Mouse (Mus musculus) gastrocnemius, adult 2 months (tissue): Measurements from ENCODE around the gene Plekhm3. TPM values are rescaled to one million over a fixed set of nuclear protein-coding genes. Genes with fewer than 3 reads are reported as not detected.

Experiments
- DNase-seq: peaks from one replicate; pipeline ENCODE4 v3.0.0; 2022
- H3K27ac ChIP-seq: fragments of 200-600 bp; 2 replicates; pipeline ENCODE4 v1.8.1; 2022; ENCODE audit warnings: mild to moderate bottlenecking
- H3K4me3 ChIP-seq: fragments of 200-600 bp; 2 replicates; pipeline ENCODE4 v1.8.1; 2022; ENCODE audit warnings: mild to moderate bottlenecking, moderate library complexity
- CTCF ChIP-seq: fragments of 200-600 bp; IDR thresholded peaks from 2 replicates; pipeline ENCODE4 v1.8.1; 2022; ENCODE audit warnings: antibody characterized with exemption, mild to moderate bottlenecking, moderate library complexity
- intact Hi-C: fragments of 180-260 bp; cut with DNase I; formaldehyde crosslinking; loops from one replicate; pipeline ENCODE4 v1.15.1; 2025
- total RNA-seq, 2 experiments: library from RNA; stranded (reverse); gene quantifications; 2 replicates each; pipeline ENCODE4 v1.2.3; 2021

The Plekhm3 gene
- total RNA-seq, 2 experiments from 2014 or later, result 6.6 to 7.9 TPM

- DNase-seq, result no peak
- TF ChIP-seq CTCF, result no peak
- intact Hi-C loops, result no loop called here
- no peak overlapping the region for H3K27ac ChIP-seq
- no peak overlapping the region for H3K4me3 ChIP-seq
These were observed 101.8 kb downstream of the Plekhm3 start for GRCm38 (mm10) chr1:64854835-64855234.

- Histone ChIP-seq H3K4me3 (no peak overlapping the region), H3K27ac (no peak overlapping the region)
- intact Hi-C loops, result no loop called here
- no peak for DNase-seq
- TF ChIP-seq CTCF, result no peak
These were observed 102.6 kb downstream of the Plekhm3 start for GRCm38 (mm10) chr1:64853738-64854730.

- intact Hi-C loops, result no loop called here
- Histone ChIP-seq H3K4me3 (no peak overlapping the region), H3K27ac (no peak overlapping the region)
- no peak for DNase-seq
- no peak for TF ChIP-seq CTCF
These were observed 103.4 kb downstream of the Plekhm3 start for GRCm38 (mm10) chr1:64853244-64853643.

GRCm38 (mm10) chr1:64852272-64852671 lies 104.4 kb downstream of the Plekhm3 start:
- no peak for TF ChIP-seq CTCF
- Histone ChIP-seq H3K27ac (no peak overlapping the region), H3K4me3 (no peak overlapping the region)
- intact Hi-C loops, result no loop called here
- peak; percentile 30 for DNase-seq

- no peak for TF ChIP-seq CTCF
- H3K27ac ChIP-seq, result no peak overlapping the region
- no peak overlapping the region for H3K4me3 ChIP-seq
- intact Hi-C loops, result no loop called here
- no peak for DNase-seq
These were observed 106.3 kb downstream of the Plekhm3 start for GRCm38 (mm10) chr1:64850345-64850744.

- DNase-seq, result no peak
- TF ChIP-seq CTCF, result no peak
- intact Hi-C loops, result no loop called here
- H3K4me3 ChIP-seq, result no peak overlapping the region
- H3K27ac ChIP-seq, result no peak overlapping the region
These were observed 107.6 kb downstream of the Plekhm3 start for GRCm38 (mm10) chr1:64848996-64849395.

- intact Hi-C loops, result no loop called here
These were observed 108.5 kb downstream of the Plekhm3 start for GRCm38 (mm10) chr1:64848081-64848480.

GRCm38 (mm10) chr1:64847565-64847964 lies 109.1 kb downstream of the Plekhm3 start:
- Histone ChIP-seq H3K27ac (no peak overlapping the region), H3K4me3 (no peak overlapping the region)
- intact Hi-C loops, result no loop called here
- no peak for DNase-seq
- TF ChIP-seq CTCF, result no peak

More at GRCm38 (mm10) chr1:64848081-64848480, 108.5 kb downstream of the Plekhm3 start:
- H3K27ac ChIP-seq, result no peak overlapping the region
- DNase-seq, result no peak
- no peak overlapping the region for H3K4me3 ChIP-seq
- no peak for TF ChIP-seq CTCF

GRCm38 (mm10) chr1:64844978-64845377 lies 111.6 kb downstream of the Plekhm3 start:
- no peak for DNase-seq
- Histone ChIP-seq H3K4me3 (no peak overlapping the region), H3K27ac (no peak overlapping the region)
- intact Hi-C loops, result loop anchor here (5.0 kb wide), 1 partner anchor 48 kb away; no protein-coding TSS in a partner anchor
- TF ChIP-seq CTCF, result no peak

GRCm38 (mm10) chr1:64843900-64844616 lies 112.6 kb downstream of the Plekhm3 start:
- H3K27ac ChIP-seq, result no peak overlapping the region
- TF ChIP-seq CTCF, result no peak

GRCm38 (mm10) chr1:64840930-64841329 lies 115.7 kb downstream of the Plekhm3 start:
- Histone ChIP-seq H3K4me3 (no peak overlapping the region), H3K27ac (no peak overlapping the region)
- TF ChIP-seq CTCF, result no peak
- intact Hi-C loops, result loop anchor here (5.0 kb wide), 1 partner anchor 44 kb away; no protein-coding TSS in a partner anchor
- DNase-seq, result no peak

More at GRCm38 (mm10) chr1:64843900-64844616, 112.6 kb downstream of the Plekhm3 start:
- DNase-seq, result no peak
- no peak overlapping the region for H3K4me3 ChIP-seq
- intact Hi-C loops, result loop anchor here (5.0 kb wide), 1 partner anchor 47 kb away; no protein-coding TSS in a partner anchor

GRCm38 (mm10) chr1:64836584-64836983 lies 120.0 kb downstream of the Plekhm3 start:
- H3K27ac ChIP-seq, result peak overlapping the region; percentile 48
- intact Hi-C loops, result no loop called here

GRCm38 (mm10) chr1:64836114-64836513 lies 120.5 kb downstream of the Plekhm3 start:
- peak overlapping the region; percentile 48 for H3K27ac ChIP-seq
- intact Hi-C loops, result no loop called here

More at GRCm38 (mm10) chr1:64836584-64836983, 120.0 kb downstream of the Plekhm3 start:
- H3K4me3 ChIP-seq, result no peak overlapping the region
- no peak for TF ChIP-seq CTCF
- DNase-seq, result peak; percentile 38

More at GRCm38 (mm10) chr1:64836114-64836513, 120.5 kb downstream of the Plekhm3 start:
- TF ChIP-seq CTCF, result no peak
- no peak overlapping the region for H3K4me3 ChIP-seq
- DNase-seq, result no peak
